Mouse (Mus musculus) forebrain, embryonic 14.5 days (tissue): ENCODE results near the gene Trim62. TPM values are rescaled to one million over a fixed set of nuclear protein-coding genes. Genes with fewer than 3 reads are reported as not detected.

ENCODE experiments used
- ATAC-seq: fragments of 200-750 bp; cut with Nextera tagmentation; 2 replicates; pipeline ENCODE4 v1.8.0; 2017; ENCODE audit warnings: mild to moderate bottlenecking, moderate library complexity
- DNase-seq: peaks from one replicate; pipeline ENCODE4 v3.0.0-alpha.2; 2015; ENCODE audit warnings: low spot score
- H3K27ac ChIP-seq: fragments of 300-500 bp; sonication (generic); 2 replicates; pipeline ENCODE4 v1.5.1; 2014; ENCODE audit warnings: low read depth, mild to moderate bottlenecking, control low read depth, low read length, moderate library complexity
- H3K27me3 ChIP-seq: fragments of 300-500 bp; sonication (generic); replicated peaks from 2 replicates; pipeline ENCODE4 v1.6.1; 2014; ENCODE audit warnings: low read length, control low read depth, mixed read lengths; ENCODE audit not compliant: control insufficient read depth, insufficient read depth
- H3K36me3 ChIP-seq: fragments of 300-500 bp; sonication (generic); 2 replicates; pipeline ENCODE4 v1.6.1; 2014; ENCODE audit warnings: low read length, control low read depth; ENCODE audit not compliant: control insufficient read depth, insufficient read depth
- H3K4me1 ChIP-seq: fragments of 300-500 bp; sonication (generic); 2 replicates; pipeline ENCODE4 v1.6.1; 2014; ENCODE audit warnings: antibody characterized with exemption, low read length, control low read depth; ENCODE audit not compliant: control insufficient read depth, insufficient read depth
- H3K4me2 ChIP-seq: fragments of 300-500 bp; sonication (generic); 2 replicates; pipeline ENCODE4 v1.6.1; 2014; ENCODE audit warnings: mild to moderate bottlenecking, control low read depth, low read length
- H3K4me3 ChIP-seq: fragments of 300-500 bp; sonication (generic); 2 replicates; pipeline ENCODE4 v1.5.1; 2014; ENCODE audit warnings: low read depth, low read length, control low read depth
- H3K9ac ChIP-seq: fragments of 300-500 bp; sonication (generic); 2 replicates; pipeline ENCODE4 v1.6.1; 2014; ENCODE audit warnings: mild to moderate bottlenecking, low read length, control low read depth, moderate library complexity
- H3K9me3 ChIP-seq: fragments of 300-500 bp; sonication (generic); replicated peaks from 2 replicates; pipeline ENCODE4 v1.6.1; 2016; ENCODE audit warnings: low read length, control low read depth, mixed read lengths; ENCODE audit not compliant: control insufficient read depth
- WGBS: fragments of 180-500 bp; shearing (Covaris S2); extraction: QIAGEN DNeasy Blood & Tissue Kit; methylation state at CpG from one replicate; pipeline ENCODE4 v1.1.7; 2014; 5-methylcytosine and 5-hydroxymethylcytosine counted together
- polyA plus RNA-seq: library from polyadenylated mRNA; unstranded; fragments of >200 nt; fragmentation: Nextera tagmentation; extraction: Ambion mirVana; gene quantifications from 2 replicates; pipeline ENCODE4 v1.2.1, GENCODE M21; 2014

The Trim62 gene
- 9.3 and 10.5 TPM in 2 replicates for polyA plus RNA-seq

DNA sequence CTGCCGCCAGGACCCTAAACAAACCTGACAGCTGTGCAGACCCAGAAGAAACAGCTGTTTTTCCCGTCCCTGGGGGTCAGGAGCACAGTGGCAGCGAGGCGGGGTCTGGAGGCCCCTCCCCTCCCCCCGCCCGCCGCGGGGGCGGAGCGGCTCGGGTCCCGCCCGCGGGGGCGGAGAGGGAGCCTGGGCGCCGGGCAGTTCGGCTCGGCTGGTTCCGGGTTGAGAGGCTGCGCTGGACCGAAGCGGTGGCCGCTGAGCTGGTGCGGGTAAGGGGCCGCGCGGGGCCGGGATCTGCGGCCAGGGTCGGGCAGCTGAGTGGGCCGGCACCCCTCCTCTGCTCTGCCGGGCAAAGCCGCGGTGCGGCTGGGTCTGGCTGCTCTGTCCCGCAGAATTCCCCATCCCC, at the start of gene Trim62:
TSS of gene Trim62 (plus strand) at position 202 of the 403 bp plus-strand sequence.
- Histone ChIP-seq H3K9me3 (peaks cover 4% of the 10 kb centered on the region; the same call in 1 of the 2 replicates), H3K27me3 (no peaks in the 10 kb centered on the region), H3K4me3 (peak within 1 kb of the TSS; percentile 71), H3K4me2 (peak within 1 kb of the TSS; percentile 99), H3K4me1 (peaks cover 25% of the 10 kb centered on the region), H3K27ac (peak within 1 kb of the TSS; percentile 27; the same call in 1 of the 2 replicates), H3K36me3 (no peaks in the 10 kb centered on the region), H3K9ac (peak within 1 kb of the TSS; percentile 77)
- WGBS, result 2% methylated on average over 28 of the region's 37 CpGs
- DNase-seq, result peak; percentile 77
- ATAC-seq, result peak; percentile 72

DNA sequence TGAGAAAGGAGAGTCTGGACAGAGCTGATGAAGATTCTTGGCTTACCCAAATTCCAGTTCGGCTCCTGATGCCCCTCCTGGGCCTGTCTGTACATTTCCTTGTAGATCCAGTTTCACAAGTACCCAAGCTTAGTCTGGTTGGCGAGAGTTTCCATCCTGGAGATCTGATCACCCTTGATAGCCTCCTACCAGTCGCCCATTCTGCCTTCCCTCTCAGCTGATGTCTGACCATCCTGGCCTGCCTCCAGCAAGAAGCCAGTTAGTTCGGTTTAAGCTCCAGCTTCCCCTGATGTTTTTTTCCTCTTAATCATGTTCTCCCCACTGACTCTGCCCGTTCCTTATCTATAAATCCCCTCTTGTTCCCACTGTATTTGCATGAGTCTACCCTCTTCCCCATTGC, 45.2 kb upstream of the Trim62 start:
- no peak for DNase-seq
- no peak for ATAC-seq
- H3K27me3 ChIP-seq, result no peaks in the 10 kb centered on the region
- no peaks in the 10 kb centered on the region for H3K9me3 ChIP-seq
- H3K4me1 ChIP-seq, result peaks cover 2% of the 10 kb centered on the region; the same call in 1 of the 2 replicates
- no peak overlapping the region for H3K4me2 ChIP-seq
- H3K4me3 ChIP-seq, result no peak overlapping the region
- no peak overlapping the region for H3K27ac ChIP-seq
- no peaks in the 10 kb centered on the region for H3K36me3 ChIP-seq
- 75% methylated on average over 5 of the region's 5 CpGs for WGBS
- no peak overlapping the region for H3K9ac ChIP-seq

DNA sequence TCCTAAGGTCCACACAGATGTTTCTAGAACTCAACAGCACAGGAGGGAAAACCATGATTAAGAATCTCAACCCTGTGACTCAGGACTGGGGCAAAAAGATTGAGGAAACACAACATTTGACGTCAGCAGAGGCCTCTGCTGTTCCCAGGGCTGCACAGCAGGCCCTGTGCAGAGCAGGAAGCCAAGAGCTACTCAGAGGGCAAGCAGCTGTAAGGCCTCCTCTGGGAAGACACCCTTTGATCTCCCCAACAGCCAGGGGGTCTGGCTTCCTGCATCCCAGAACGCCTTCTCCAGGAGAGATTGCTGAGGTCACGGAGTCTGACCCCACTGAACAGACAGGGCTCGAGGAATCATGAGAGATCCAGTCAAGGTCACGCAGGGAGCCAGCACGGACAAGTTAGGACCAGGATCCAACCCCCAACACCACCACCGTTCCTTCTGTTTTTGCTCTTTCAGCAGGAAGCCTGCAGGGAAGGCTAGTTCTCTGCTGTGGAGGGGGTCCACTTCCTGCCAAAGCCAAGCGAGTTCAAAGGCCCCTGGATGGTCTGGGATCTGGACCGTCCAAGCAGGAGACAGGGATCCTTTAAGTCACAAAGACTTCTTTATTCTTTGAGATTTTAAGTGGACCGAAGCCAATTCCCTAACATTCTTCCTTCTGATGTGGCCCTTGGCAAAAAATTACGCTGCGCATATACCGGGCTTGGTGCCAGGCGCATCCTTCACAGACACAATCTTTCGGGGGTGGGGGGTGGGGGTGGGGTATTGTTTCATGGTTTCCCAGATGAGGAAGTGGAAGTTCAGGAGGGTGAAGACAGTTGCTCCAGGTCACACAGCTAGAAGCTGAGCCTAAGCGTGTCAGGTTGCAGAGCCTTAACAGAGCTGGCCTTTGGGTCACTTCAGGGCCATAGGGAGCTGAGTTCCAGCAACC, 43.3 kb upstream of the Trim62 start:
- Histone ChIP-seq H3K4me2 (no peak overlapping the region), H3K27me3 (no peaks in the 10 kb centered on the region), H3K4me1 (peaks cover 8% of the 10 kb centered on the region), H3K9ac (no peak overlapping the region), H3K4me3 (no peak overlapping the region), H3K27ac (peak overlapping the region; percentile 30; the same call in 1 of the 2 replicates), H3K9me3 (no peaks in the 10 kb centered on the region), H3K36me3 (no peaks in the 10 kb centered on the region)
- ATAC-seq (peak; percentile 16; the same call in 1 of the 2 replicates), DNase-seq (peak; percentile 56)
- 58% methylated on average over 16 of the region's 16 CpGs for WGBS

DNA sequence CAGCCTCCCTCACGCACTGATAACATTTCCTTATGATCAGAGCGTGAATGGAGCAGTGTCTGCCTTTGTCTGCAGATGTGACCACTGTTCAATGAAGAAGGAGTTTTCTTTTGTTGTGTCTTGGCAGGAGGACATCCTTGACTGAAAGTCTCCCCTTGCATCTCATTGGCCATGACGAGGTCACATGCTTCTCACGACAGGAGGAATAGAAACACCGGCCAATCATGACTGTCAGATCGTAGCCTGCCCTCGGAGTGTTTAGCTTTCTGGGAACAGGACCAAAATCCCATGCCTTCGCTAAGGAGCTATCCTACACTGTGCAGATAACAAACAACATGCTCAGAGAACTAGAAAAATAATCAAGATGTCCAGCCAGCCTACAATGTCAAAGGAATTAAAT, 42.1 kb upstream of the Trim62 start:
- WGBS, result 30% methylated on average over 8 of the region's 8 CpGs
- peak; percentile 61 for DNase-seq
- no peak overlapping the region for H3K4me3 ChIP-seq
- H3K27me3 ChIP-seq, result no peaks in the 10 kb centered on the region
- no peak overlapping the region for H3K9ac ChIP-seq
- no peak overlapping the region for H3K4me2 ChIP-seq
- peaks cover 8% of the 10 kb centered on the region for H3K4me1 ChIP-seq
- peak overlapping the region; percentile 30; the same call in 1 of the 2 replicates for H3K27ac ChIP-seq
- H3K36me3 ChIP-seq, result no peaks in the 10 kb centered on the region
- no peaks in the 10 kb centered on the region for H3K9me3 ChIP-seq
- ATAC-seq, result peak; percentile 35; the same call in 1 of the 2 replicates

DNA sequence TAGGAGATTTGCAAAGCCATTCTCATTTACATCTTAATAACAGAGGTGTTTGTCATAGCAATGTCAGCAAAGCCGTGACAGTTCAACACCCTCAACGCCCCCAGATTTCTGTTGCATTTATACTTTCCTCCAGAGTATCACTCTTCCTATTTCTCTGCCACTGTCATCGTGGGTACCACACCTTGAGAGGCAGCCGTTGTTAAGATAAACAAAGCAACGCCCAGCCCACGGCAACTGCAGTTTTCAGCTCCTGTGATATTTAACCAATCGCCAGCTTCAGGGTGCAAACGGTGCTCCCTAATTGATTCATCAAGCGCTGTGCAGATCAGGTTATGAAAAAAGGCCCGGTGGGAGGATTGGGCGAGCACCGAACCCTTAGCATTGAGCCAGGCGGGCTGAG, 38.8 kb upstream of the Trim62 start:
- Histone ChIP-seq H3K27ac (no peak overlapping the region), H3K4me3 (no peak overlapping the region), H3K9ac (no peak overlapping the region), H3K4me1 (peaks cover 8% of the 10 kb centered on the region), H3K9me3 (no peaks in the 10 kb centered on the region), H3K4me2 (no peak overlapping the region), H3K36me3 (no peaks in the 10 kb centered on the region), H3K27me3 (no peaks in the 10 kb centered on the region)
- 32% methylated on average over 13 of the region's 13 CpGs for WGBS
- ATAC-seq (0 out of 2 replicates have a peak, but pooled peaks have one; percentile 2), DNase-seq (peak; percentile 13)

DNA sequence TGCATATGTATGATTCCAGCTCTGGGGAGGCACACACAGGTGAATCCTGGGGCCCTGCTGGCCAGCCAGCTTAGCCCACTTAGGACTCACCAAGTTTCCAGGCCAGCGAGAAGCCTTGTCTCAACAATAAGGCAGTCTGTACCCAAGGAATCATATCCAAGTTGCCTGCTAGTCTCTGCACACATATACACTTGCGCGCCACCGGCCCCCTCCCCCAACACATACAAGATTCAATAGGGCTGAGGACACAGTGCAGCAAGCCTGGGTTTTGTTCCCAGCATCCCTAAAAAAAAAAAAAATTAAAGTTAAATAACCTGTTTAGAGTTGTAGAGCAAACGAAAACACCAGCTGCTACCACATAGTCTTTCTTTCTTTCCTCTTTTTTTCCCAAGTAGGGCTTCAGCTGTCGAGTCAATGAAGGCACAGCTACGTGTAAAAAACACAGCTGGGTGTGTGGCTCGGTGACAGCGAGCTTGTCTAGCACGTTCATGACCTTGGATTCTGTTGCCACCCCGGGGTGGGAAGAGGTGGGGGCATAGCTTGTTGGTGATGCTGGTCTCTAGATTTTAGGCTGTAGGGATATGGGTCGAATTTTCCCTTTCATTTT, 37.9 kb upstream of the Trim62 start:
- no peak overlapping the region; the same call in 1 of the 2 replicates for H3K27ac ChIP-seq
- WGBS, result 52% methylated on average over 12 of the region's 12 CpGs

DNA sequence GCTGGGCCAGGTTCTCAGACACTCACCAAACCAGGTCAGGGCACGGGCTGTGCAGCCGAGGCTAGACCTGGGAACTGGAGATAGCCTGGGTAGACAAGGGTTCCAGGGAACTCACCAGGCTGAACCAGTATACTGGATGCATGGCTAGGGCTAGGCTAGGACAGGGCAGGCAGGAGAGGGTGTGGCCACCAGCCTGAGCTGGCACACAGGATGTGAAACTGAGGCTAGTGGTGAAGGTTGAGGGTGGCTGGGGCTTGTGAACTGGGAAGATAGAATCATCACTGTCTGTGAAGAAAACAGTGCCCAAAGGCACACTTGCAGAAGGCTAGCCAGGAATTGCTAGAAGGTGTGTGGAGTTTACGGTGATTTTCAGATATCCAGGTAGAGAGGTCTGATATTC, 34.4 kb upstream of the Trim62 start:
- ATAC-seq (no peak), DNase-seq (no peak)
- H3K27ac ChIP-seq, result no peak overlapping the region
- H3K36me3 ChIP-seq, result no peaks in the 10 kb centered on the region
- whole genome bisulfite sequencing, result 90% methylated on average over 3 of the region's 3 CpGs
- H3K4me3 ChIP-seq, result no peak overlapping the region
- H3K9ac ChIP-seq, result no peak overlapping the region
- H3K4me2 ChIP-seq, result no peak overlapping the region
- no peaks in the 10 kb centered on the region for H3K27me3 ChIP-seq
- H3K9me3 ChIP-seq, result no peaks in the 10 kb centered on the region
- H3K4me1 ChIP-seq, result peaks cover 6% of the 10 kb centered on the region

More for the DNA sequence above, 37.9 kb upstream of the Trim62 start:
- Histone ChIP-seq H3K36me3 (no peaks in the 10 kb centered on the region), H3K4me1 (peaks cover 8% of the 10 kb centered on the region), H3K9me3 (no peaks in the 10 kb centered on the region), H3K27me3 (no peaks in the 10 kb centered on the region), H3K4me2 (no peak overlapping the region), H3K4me3 (no peak overlapping the region), H3K9ac (no peak overlapping the region)
- DNase-seq, result peak; percentile 77
- ATAC-seq, result peak; percentile 78

DNA sequence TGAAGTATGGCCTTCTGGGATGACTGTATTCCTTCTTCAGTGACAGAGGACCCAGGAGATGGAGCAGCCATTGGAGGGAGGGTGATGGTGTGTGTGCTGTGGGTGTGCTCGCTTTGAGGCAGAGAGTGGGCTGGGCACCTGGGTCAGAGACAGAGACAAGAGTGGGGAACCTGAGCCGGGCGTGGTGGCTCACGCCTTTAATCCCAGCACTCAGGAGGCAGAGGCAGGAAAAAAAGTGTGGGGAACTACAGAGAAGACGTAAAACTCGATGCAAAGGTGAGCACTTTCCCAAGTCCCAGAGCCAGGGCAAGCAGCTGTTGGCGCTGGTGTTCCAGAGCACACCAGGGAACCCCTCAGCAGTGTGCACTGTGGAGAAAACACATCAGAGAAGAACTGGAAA, 33.7 kb upstream of the Trim62 start:
- Histone ChIP-seq H3K27ac (no peak overlapping the region), H3K4me1 (peaks cover 4% of the 10 kb centered on the region), H3K36me3 (no peaks in the 10 kb centered on the region), H3K9ac (no peak overlapping the region), H3K4me3 (no peak overlapping the region), H3K4me2 (no peak overlapping the region), H3K27me3 (no peaks in the 10 kb centered on the region), H3K9me3 (no peaks in the 10 kb centered on the region)
- DNase-seq (no peak), ATAC-seq (no peak)
- WGBS, result 74% methylated on average over 7 of the region's 7 CpGs
